25 mouse cellular contexts compared by ENCODE assay signal in genomic region chr19:6876799-6877198, GRCm38 (mm10). TPM values are rescaled to one million over a fixed set of nuclear protein-coding genes. Genes with fewer than 3 reads are reported as not detected.
DNase-seq lines count a peak whose midpoint lies in the region; ATAC-seq and TF ChIP-seq lines count a peak whose summit lies in the region.
"Had no signal": no experiment of that assay in that cellular context is flagged by ENCODE, and none has a peak within 500 bp of the region (broad histone marks: within the 10 kb centered on the region; RNA-seq: fewer than 3 reads in every experiment).

No protein-coding gene starts in this region.

- no peaks in the 10 kb centered on the region for H3K79me2 ChIP-seq in macrophage (ENCODE audit: inconsistent target)

- in situ Hi-C loops in Patski (cut with MboI; ENCODE audit: low pct_unique_long_range_greater_than_20kb): no loop called here

- CTCF ChIA-PET in Patski (lab: Charles Lee): interaction anchor here (1.1 to 2.2 kb wide), 4 partner anchors 9 to 48 kb away, joined by 3 to 9 read pairs (median 4); no protein-coding TSS in a partner anchor

- no peaks in the 10 kb centered on the region for H3K36me3 ChIP-seq in macrophage (ENCODE audit: inconsistent target)
- H3K36me3 ChIP-seq: forebrain, embryonic 15.5 days; hindbrain, embryonic 10.5 days; limb, embryonic 13.5 days; liver, embryonic 15.5 days; midbrain, embryonic 13.5 days had no signal

- DNase-seq in 3134 (ENCODE audit: extremely low read depth, insufficient read length, low spot score): peak; percentile 63
- peak; percentile 91 for DNase-seq in 416B (ENCODE audit: low read depth)
- peak; percentile 33 for DNase-seq in Patski (ENCODE audit: low read depth, low spot score)
- no peak for DNase-seq in ovary, postnatal 10 days (ENCODE audit: low spot score)
- no peak for DNase-seq in adrenal gland, adult 8-10 months
- DNase-seq in cerebellum, postnatal 10 days: no peak
- DNase-seq: adrenal gland, postnatal 25 days; cerebellum, adult 11-12 months; cerebellum, postnatal 36 days; embryo, embryonic 11 days; gastrocnemius, postnatal 10 days; heart, postnatal 10 days; kidney, postnatal 36 days; lung, postnatal 10 days; thymus, postnatal 14 days had no signal

- peak overlapping the region; percentile 60 for H3K27ac ChIP-seq in macrophage
- H3K27ac ChIP-seq: forebrain, embryonic 15.5 days; hindbrain, embryonic 10.5 days; hindbrain, postnatal 0 days; limb, embryonic 13.5 days; liver, embryonic 15.5 days; midbrain, embryonic 13.5 days had no signal

- no peak for ATAC-seq in Patski
- ATAC-seq: CD4-positive, CD25-positive, alpha-beta regulatory T cell, adult 4 months; forebrain, embryonic 15.5 days; hindbrain, postnatal 0 days; intestine, embryonic 16.5 days; midbrain, embryonic 13.5 days had no signal

- H3K27me3 ChIP-seq in Patski: no peaks in the 10 kb centered on the region
- H3K27me3 ChIP-seq: forebrain, embryonic 15.5 days; limb, embryonic 13.5 days; liver, embryonic 15.5 days; megakaryocyte, embryonic 14.5 days; midbrain, embryonic 13.5 days had no signal

- TF ChIP-seq CTCF in Patski (IDR thresholded peaks at IDR 0.05): no peak

- H3K4me3 ChIP-seq in macrophage (ENCODE audit: inconsistent target): no peak overlapping the region
- H3K4me3 ChIP-seq: forebrain, embryonic 15.5 days; hindbrain, embryonic 10.5 days; limb, embryonic 13.5 days; liver, embryonic 15.5 days; midbrain, embryonic 13.5 days had no signal

- POLR2A ChIA-PET in Patski (lab: Charles Lee): no interaction called here

RNA-seq across cellular contexts. Expression of gene Ccdc88b, which starts 18.8 kb away (rescaled TPM):
- 0.06 TPM for polyA plus RNA-seq in Patski (2021)
- 100 to 1,000 TPM in 20 of 26 experiments, 10 to 100 TPM in 6; 61.5 to 528 (median 169) TPM for total RNA-seq in macrophage (2018; cell fraction: chromatin; rRNA removed)
- total RNA-seq in macrophage (2018; cell fraction: cytosol; rRNA removed): 10 to 100 TPM; 23.7 to 58.1 (median 40.5) TPM
- total RNA-seq in macrophage (2018; cell fraction: nucleus; rRNA removed): 100 to 1,000 TPM in 14 of 26 experiments, 10 to 100 TPM in 12; 39.5 to 274 (median 109) TPM
- polyA plus RNA-seq in macrophage (2018): 16.2 to 28.6 TPM (median 21.1 TPM) in 3 replicates
- total RNA-seq in adrenal gland, adult 8-10 months (2022): 1 to 10 TPM; 1.7 to 3.6 (median 2.4) TPM

RNA-seq across cellular contexts. Expression of gene Trmt112, which starts 32.7 kb away (rescaled TPM):
- polyA plus RNA-seq in Patski (2021) (64.4 TPM), macrophage (2018) (70.0 to 96.1 TPM (median 81.1 TPM) in 3 replicates)
- 10 to 100 TPM; 15.0 to 55.4 (median 28.3) TPM for total RNA-seq in macrophage (2018; cell fraction: chromatin; rRNA removed)
- 100 to 1,000 TPM in 1 of 26 experiments, 10 to 100 TPM in 25; 50.6 to 102 (median 84.3) TPM for total RNA-seq in macrophage (2018; cell fraction: cytosol; rRNA removed)
- total RNA-seq in macrophage (2018; cell fraction: nucleus; rRNA removed): 100 to 1,000 TPM in 1 of 26 experiments, 10 to 100 TPM in 25; 23.1 to 102 (median 67.4) TPM
- total RNA-seq in adrenal gland, adult 8-10 months (2022): 100 to 1,000 TPM in 2 of 4 experiments, 10 to 100 TPM in 2; 83.2 to 116 (median 99.0) TPM

RNA-seq across cellular contexts. Expression of gene Prdx5, which starts 33.1 kb away (rescaled TPM):
- polyA plus RNA-seq in Patski (2021): 557 TPM
- total RNA-seq in macrophage (2018; cell fraction: chromatin; rRNA removed): 100 to 1,000 TPM in 14 of 26 experiments, 10 to 100 TPM in 12; 23.7 to 378 (median 132) TPM
- total RNA-seq in macrophage (2018; cell fraction: cytosol; rRNA removed): 1,000 to 10,000 TPM in 6 of 26 experiments, 100 to 1,000 TPM in 20; 242 to 1,163 (median 634) TPM
- 100 to 1,000 TPM in 22 of 26 experiments, 10 to 100 TPM in 4; 59.1 to 620 (median 234) TPM for total RNA-seq in macrophage (2018; cell fraction: nucleus; rRNA removed)
- 147 to 393 TPM (median 352 TPM) in 3 replicates for polyA plus RNA-seq in macrophage (2018)
- total RNA-seq in adrenal gland, adult 8-10 months (2022): 100 to 1,000 TPM; 197 to 273 (median 224) TPM

RNA-seq across cellular contexts. Expression of gene Rps6ka4, which starts 36.4 kb away (rescaled TPM):
- polyA plus RNA-seq in Patski (2021) (51.4 TPM), macrophage (2018) (15.5 to 39.8 TPM (median 30.3 TPM) in 3 replicates)
- 100 to 1,000 TPM in 3 of 26 experiments, 10 to 100 TPM in 23; 20.7 to 276 (median 45.8) TPM for total RNA-seq in macrophage (2018; cell fraction: chromatin; rRNA removed)
- 10 to 100 TPM; 20.8 to 44.8 (median 28.9) TPM for total RNA-seq in macrophage (2018; cell fraction: cytosol; rRNA removed)
- 10 to 100 TPM; 18.4 to 95.2 (median 38.5) TPM for total RNA-seq in macrophage (2018; cell fraction: nucleus; rRNA removed)
- total RNA-seq in adrenal gland, adult 8-10 months (2022): 10 to 100 TPM; 30.2 to 42.5 (median 36.1) TPM

RNA-seq across cellular contexts. Expression of gene Esrra, which starts 44.8 kb away (rescaled TPM):
- polyA plus RNA-seq in Patski (2021): 96.1 TPM
- total RNA-seq in macrophage (2018; cell fraction: chromatin; rRNA removed): 100 to 1,000 TPM in 19 of 26 experiments, 10 to 100 TPM in 7; 69.4 to 227 (median 145) TPM
- 10 to 100 TPM; 19.1 to 43.0 (median 29.9) TPM for total RNA-seq in macrophage (2018; cell fraction: cytosol; rRNA removed)
- 100 to 1,000 TPM in 3 of 26 experiments, 10 to 100 TPM in 23; 55.8 to 110 (median 84.3) TPM for total RNA-seq in macrophage (2018; cell fraction: nucleus; rRNA removed)
- polyA plus RNA-seq in macrophage (2018): 11.0 to 32.7 TPM (median 31.3 TPM) in 3 replicates
- total RNA-seq in adrenal gland, adult 8-10 months (2022): 10 to 100 TPM; 38.3 to 45.1 (median 44.1) TPM

Comparison
In these comparisons a context has a peak if more than half of its experiments do, and no peak if none do; other contexts are left out.
1. DNase-seq: peak in 3134 (single experiment), 416B (single experiment) and Patski (single experiment); none in ovary, postnatal 10 days (single experiment), adrenal gland, adult 8-10 months (single experiment) and cerebellum, postnatal 10 days (0 of 2).
2. RNA of gene Ccdc88b, which starts 18.8 kb away (polyA plus RNA-seq): 16.2 to 28.6 TPM in macrophage; 0.06 TPM in Patski (single experiment); every median in the first group is over 10 times any median in the second.